Mouse (Mus musculus) heart, embryonic 15.5 days (tissue): ENCODE results near the gene Pipox. TPM values are rescaled to one million over a fixed set of nuclear protein-coding genes. Genes with fewer than 3 reads are reported as not detected.
A peak's percentile ranks its signal among the peaks of the same experiment; 100 is the strongest.

Experiments used
- ATAC-seq: fragments of 200-750 bp; cut with Nextera tagmentation; replicated peaks from 2 replicates; pipeline ENCODE4 v1.8.0; 2017; ENCODE audit warnings: low read depth, moderate TSS enrichment; ENCODE audit not compliant: insufficient number of reproducible peaks, insufficient read depth, low FRiP score
- H3K27ac ChIP-seq: fragments of 300-500 bp; sonication (generic); 2 replicates; pipeline ENCODE4 v1.5.1; 2015; ENCODE audit warnings: mild to moderate bottlenecking, inconsistent platforms
- H3K27me3 ChIP-seq: fragments of 300-500 bp; sonication (generic); 2 replicates; pipeline ENCODE4 v1.6.1; 2015; ENCODE audit warnings: inconsistent platforms
- H3K36me3 ChIP-seq: fragments of 300-500 bp; sonication (generic); 2 replicates; pipeline ENCODE4 v1.6.1; 2015; ENCODE audit warnings: mild to moderate bottlenecking, inconsistent platforms
- H3K4me1 ChIP-seq: fragments of 300-500 bp; sonication (generic); replicated peaks from 2 replicates; pipeline ENCODE4 v1.6.1; 2015; ENCODE audit warnings: inconsistent platforms
- H3K4me2 ChIP-seq: fragments of 300-500 bp; sonication (generic); 2 replicates; pipeline ENCODE4 v1.6.1; 2015; ENCODE audit warnings: inconsistent platforms, mild to moderate bottlenecking, moderate library complexity
- H3K4me3 ChIP-seq: fragments of 300-500 bp; sonication (generic); 2 replicates; pipeline ENCODE4 v1.5.1; 2015; ENCODE audit warnings: mild to moderate bottlenecking, inconsistent platforms
- H3K9ac ChIP-seq: fragments of 300-500 bp; sonication (generic); 2 replicates; pipeline ENCODE4 v1.6.1; 2015; ENCODE audit warnings: mild to moderate bottlenecking, inconsistent platforms
- H3K9me3 ChIP-seq: fragments of 300-500 bp; sonication (generic); replicated peaks from 2 replicates; pipeline ENCODE4 v1.6.1; 2016; ENCODE audit warnings: inconsistent platforms
- WGBS: fragments of 180-500 bp; shearing (Covaris S2); methylation state at CpG from one replicate; pipeline ENCODE4 v1.1.7; 2015; ENCODE audit warnings: mixed read lengths; 5-methylcytosine and 5-hydroxymethylcytosine counted together
- polyA plus RNA-seq: library from polyadenylated mRNA; unstranded; fragments of >200 nt; fragmentation: Nextera tagmentation; extraction: Ambion mirVana; gene quantifications from 2 replicates; pipeline ENCODE4 v1.2.1, GENCODE M21; 2015

Gene Pipox
- polyA plus RNA-seq, 1 experiment from 2014 or later: 3.3 TPM

DNA sequence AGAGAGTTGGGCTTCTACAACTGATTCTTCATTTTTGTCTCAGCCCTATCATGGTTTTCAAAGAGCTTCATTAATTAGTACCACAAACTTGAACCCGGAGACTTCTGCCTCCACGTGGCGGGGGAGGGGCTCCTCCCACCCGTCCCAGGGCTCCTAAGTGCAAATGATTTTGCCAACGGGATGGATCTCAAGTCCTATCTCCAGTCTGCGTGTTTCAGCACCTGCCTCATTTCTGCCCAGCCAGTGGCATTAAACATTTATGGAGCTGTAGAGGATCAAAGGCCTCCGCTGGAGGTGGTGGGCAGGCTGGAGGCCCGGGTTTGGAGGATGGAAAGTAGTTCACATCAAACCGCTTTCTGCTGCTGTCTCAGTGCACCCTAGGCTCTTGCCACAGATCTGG lies 32.8 kb upstream of the Pipox start:
- 25% methylated on average over 9 of the region's 9 CpGs for WGBS
- Histone ChIP-seq H3K27me3 (peaks cover 43% of the 10 kb centered on the region), H3K9ac (no peak overlapping the region)

DNA sequence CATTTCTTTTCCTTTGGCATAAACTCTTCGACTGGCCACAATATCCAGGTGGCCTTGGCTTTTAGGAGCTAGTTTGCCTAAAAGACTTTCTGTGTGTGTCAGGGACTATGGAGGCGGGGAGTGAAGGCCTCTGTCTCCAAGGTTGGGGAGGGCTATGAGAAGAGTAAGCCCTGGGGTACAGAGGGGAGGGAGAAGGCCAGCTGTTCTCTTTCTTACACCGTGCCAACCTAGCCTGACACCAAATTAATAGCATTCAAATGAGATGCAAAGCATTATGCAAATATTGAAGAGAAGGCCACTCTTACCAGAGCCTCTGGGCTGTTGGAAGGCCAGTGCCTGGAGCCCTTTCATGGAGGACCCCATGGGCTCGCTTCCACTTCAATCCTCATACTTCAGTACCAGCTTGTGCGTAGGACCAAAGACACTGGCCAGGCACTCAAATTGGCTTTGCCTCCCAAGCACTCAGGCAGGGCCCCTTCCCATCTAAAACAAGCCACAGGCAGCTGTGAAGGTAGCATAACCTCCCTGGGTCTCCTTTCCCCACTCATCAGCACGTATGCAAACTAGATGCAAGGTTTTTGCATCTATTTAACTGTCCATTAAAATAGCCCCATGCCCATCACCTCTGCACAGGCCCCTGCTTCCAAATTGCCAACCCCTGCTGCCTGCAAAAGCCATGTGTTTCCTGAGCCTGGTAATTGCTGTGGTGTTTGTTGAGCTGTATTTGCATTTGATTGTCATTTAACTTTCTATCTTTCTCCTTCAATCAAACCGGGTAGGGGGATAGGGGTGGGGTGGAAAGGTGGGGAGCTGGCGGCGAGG lies 32.2 kb upstream of the Pipox start:
- no peak overlapping the region for H3K9ac ChIP-seq
- ATAC-seq: no peak
- H3K27me3 ChIP-seq: peaks cover 36% of the 10 kb centered on the region

More for the DNA sequence above, 32.8 kb upstream of the Pipox start:
- Histone ChIP-seq H3K4me1 (peaks cover 12% of the 10 kb centered on the region), H3K27ac (no peak overlapping the region), H3K4me2 (no peak overlapping the region), H3K4me3 (no peak overlapping the region), H3K36me3 (no peaks in the 10 kb centered on the region), H3K9me3 (no peaks in the 10 kb centered on the region)
- ATAC-seq: no peak

GRCm38 (mm10) chr11:77923285-77923684 lies 29.4 kb upstream of the Pipox start:
- Histone ChIP-seq H3K4me1 (no peaks in the 10 kb centered on the region), H3K9me3 (no peaks in the 10 kb centered on the region), H3K27me3 (peaks cover 14% of the 10 kb centered on the region; the same call in 1 of the 2 replicates), H3K36me3 (no peaks in the 10 kb centered on the region), H3K4me2 (no peak overlapping the region), H3K27ac (no peak overlapping the region), H3K9ac (no peak overlapping the region), H3K4me3 (no peak overlapping the region)
- no peak for ATAC-seq
- WGBS: 65% methylated on average over 4 of the region's 4 CpGs

More for the DNA sequence above, 32.2 kb upstream of the Pipox start:
- H3K4me1 ChIP-seq: peaks cover 6% of the 10 kb centered on the region
- no peaks in the 10 kb centered on the region for H3K9me3 ChIP-seq
- WGBS: 39% methylated on average over 9 of the region's 9 CpGs
- no peaks in the 10 kb centered on the region for H3K36me3 ChIP-seq
- no peak overlapping the region for H3K4me2 ChIP-seq
- H3K4me3 ChIP-seq: no peak overlapping the region
- H3K27ac ChIP-seq: no peak overlapping the region

DNA sequence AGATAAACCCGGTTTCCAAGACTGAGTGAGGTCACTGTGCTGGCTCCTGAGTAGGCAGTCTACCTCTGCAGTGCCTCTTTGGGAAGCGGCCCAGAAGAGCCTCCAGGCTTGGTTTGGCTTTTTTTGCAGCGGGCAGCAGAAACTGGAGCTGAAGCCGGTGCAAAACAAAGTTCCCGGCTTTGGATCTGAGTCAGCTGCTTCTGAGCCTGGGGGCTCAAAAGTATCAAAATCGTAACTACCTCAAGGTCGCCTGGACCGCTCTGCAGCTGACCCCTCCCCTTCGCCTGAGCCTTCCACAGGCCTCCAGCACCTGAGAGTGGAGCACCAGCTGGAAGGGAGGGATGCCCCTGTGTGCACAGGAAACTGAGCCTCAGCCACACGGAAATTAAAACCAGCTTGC lies 23.3 kb upstream of the Pipox start:
- ATAC-seq: no peak
- H3K9me3 ChIP-seq: no peaks in the 10 kb centered on the region
- H3K36me3 ChIP-seq: no peaks in the 10 kb centered on the region
- H3K4me3 ChIP-seq: no peak overlapping the region
- H3K4me1 ChIP-seq: peaks cover 7% of the 10 kb centered on the region; the same call in 1 of the 2 replicates
- 45% methylated on average over 10 of the region's 10 CpGs for WGBS
- no peak overlapping the region for H3K27ac ChIP-seq
- peaks cover 45% of the 10 kb centered on the region for H3K27me3 ChIP-seq
- H3K4me2 ChIP-seq: no peak overlapping the region
- H3K9ac ChIP-seq: no peak overlapping the region

DNA sequence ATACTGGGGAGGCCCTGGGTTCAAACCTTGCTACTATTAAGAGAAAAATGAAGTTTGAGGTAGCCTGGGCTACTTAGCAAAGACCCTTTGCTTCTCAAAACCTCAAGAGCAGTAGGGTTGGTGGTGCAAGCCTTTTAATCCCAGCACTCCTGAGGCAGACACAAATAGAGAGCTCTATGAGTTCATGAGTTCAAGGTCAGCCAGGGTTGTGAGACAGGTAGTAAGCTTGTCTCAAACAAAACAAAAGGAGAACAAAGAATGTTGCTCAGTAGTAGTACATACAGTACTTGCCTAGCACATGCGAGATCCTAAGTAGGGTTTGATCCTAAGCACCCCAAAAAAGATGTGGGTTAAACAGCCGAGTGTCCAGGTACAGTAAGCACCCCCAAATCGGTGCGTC lies 22.8 kb upstream of the Pipox start:
- no peak for ATAC-seq
- peaks cover 45% of the 10 kb centered on the region for H3K27me3 ChIP-seq
- H3K4me1 ChIP-seq: peaks cover 7% of the 10 kb centered on the region; the same call in 1 of the 2 replicates
- no peak overlapping the region for H3K27ac ChIP-seq
- no peak overlapping the region for H3K4me3 ChIP-seq
- no peak overlapping the region for H3K9ac ChIP-seq
- no peaks in the 10 kb centered on the region for H3K9me3 ChIP-seq
- WGBS: 61% methylated on average over 4 of the region's 4 CpGs
- no peaks in the 10 kb centered on the region for H3K36me3 ChIP-seq
- H3K4me2 ChIP-seq: no peak overlapping the region

- Histone ChIP-seq H3K36me3 (no peaks in the 10 kb centered on the region), H3K27me3 (peaks cover 50% of the 10 kb centered on the region), H3K4me2 (0 out of 2 replicates have a peak overlapping the region, but pooled peaks have one; percentile 5), H3K4me3 (no peak overlapping the region), H3K9ac (no peak overlapping the region), H3K27ac (no peak overlapping the region), H3K9me3 (no peaks in the 10 kb centered on the region), H3K4me1 (peaks cover 7% of the 10 kb centered on the region; the same call in 1 of the 2 replicates)
- WGBS: 8% methylated on average over 32 of the region's 32 CpGs
- no peak for ATAC-seq
Observed at GRCm38 (mm10) chr11:77914598-77915260, 20.8 kb upstream of the Pipox start.

DNA sequence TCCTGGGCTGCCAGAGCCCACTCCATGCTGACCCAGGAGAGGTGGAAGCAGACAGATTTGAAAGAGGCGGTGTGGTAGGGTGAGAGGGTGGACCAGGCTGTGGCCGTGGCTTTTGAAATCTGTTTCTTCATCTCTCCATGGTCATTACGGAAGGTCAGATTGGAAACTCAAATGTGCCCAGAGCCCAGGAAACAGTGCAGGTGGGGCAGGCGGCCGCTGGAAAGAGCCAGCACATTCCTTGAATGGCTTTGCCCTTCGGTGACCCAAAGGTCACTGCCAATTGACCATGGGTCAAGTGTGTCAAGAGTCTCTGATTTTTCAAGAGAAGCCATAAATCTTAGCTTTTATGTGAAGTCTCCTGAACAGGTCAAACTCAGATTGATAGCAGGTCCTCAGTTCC lies 19.6 kb upstream of the Pipox start:
- no peak for ATAC-seq
- Histone ChIP-seq H3K9ac (no peak overlapping the region), H3K9me3 (no peaks in the 10 kb centered on the region), H3K4me1 (peaks cover 7% of the 10 kb centered on the region; the same call in 1 of the 2 replicates), H3K27ac (no peak overlapping the region), H3K36me3 (no peaks in the 10 kb centered on the region), H3K4me3 (no peak overlapping the region), H3K4me2 (no peak overlapping the region), H3K27me3 (peaks cover 53% of the 10 kb centered on the region)
- 62% methylated on average over 6 of the region's 6 CpGs for WGBS

- H3K36me3 ChIP-seq: no peaks in the 10 kb centered on the region
- 19% methylated on average over 6 of the region's 6 CpGs for WGBS
- no peak overlapping the region for H3K4me2 ChIP-seq
- no peak overlapping the region for H3K27ac ChIP-seq
- H3K27me3 ChIP-seq: peaks cover 39% of the 10 kb centered on the region
- no peak overlapping the region for H3K9ac ChIP-seq
- ATAC-seq: no peak
- H3K4me3 ChIP-seq: no peak overlapping the region
- 0 out of 2 replicates have a peak, but pooled peaks cover 3% of the 10 kb centered on the region for H3K4me1 ChIP-seq
- H3K9me3 ChIP-seq: no peaks in the 10 kb centered on the region
Observed at GRCm38 (mm10) chr11:77909776-77910175, 15.9 kb upstream of the Pipox start.

GRCm38 (mm10) chr11:77909376-77909775 lies 15.5 kb upstream of the Pipox start:
- ATAC-seq: no peak
- no peak overlapping the region for H3K27ac ChIP-seq
- no peaks in the 10 kb centered on the region for H3K36me3 ChIP-seq
- H3K4me1 ChIP-seq: no peaks in the 10 kb centered on the region
- no peak overlapping the region for H3K4me3 ChIP-seq
- H3K9ac ChIP-seq: no peak overlapping the region
- H3K4me2 ChIP-seq: no peak overlapping the region
- WGBS: 28% methylated on average over 5 of the region's 5 CpGs
- peaks cover 35% of the 10 kb centered on the region for H3K27me3 ChIP-seq
- H3K9me3 ChIP-seq: no peaks in the 10 kb centered on the region

GRCm38 (mm10) chr11:77908468-77908867 lies 14.6 kb upstream of the Pipox start:
- H3K9me3 ChIP-seq: no peaks in the 10 kb centered on the region
- no peak overlapping the region for H3K27ac ChIP-seq
- H3K36me3 ChIP-seq: no peaks in the 10 kb centered on the region
- no peak overlapping the region for H3K4me3 ChIP-seq
- no peak overlapping the region for H3K4me2 ChIP-seq
- WGBS: 40% methylated on average over 4 of the region's 4 CpGs
- no peak overlapping the region for H3K9ac ChIP-seq
- H3K4me1 ChIP-seq: 0 out of 2 replicates have a peak, but pooled peaks cover 5% of the 10 kb centered on the region
- H3K27me3 ChIP-seq: peaks cover 26% of the 10 kb centered on the region
- no peak for ATAC-seq

DNA sequence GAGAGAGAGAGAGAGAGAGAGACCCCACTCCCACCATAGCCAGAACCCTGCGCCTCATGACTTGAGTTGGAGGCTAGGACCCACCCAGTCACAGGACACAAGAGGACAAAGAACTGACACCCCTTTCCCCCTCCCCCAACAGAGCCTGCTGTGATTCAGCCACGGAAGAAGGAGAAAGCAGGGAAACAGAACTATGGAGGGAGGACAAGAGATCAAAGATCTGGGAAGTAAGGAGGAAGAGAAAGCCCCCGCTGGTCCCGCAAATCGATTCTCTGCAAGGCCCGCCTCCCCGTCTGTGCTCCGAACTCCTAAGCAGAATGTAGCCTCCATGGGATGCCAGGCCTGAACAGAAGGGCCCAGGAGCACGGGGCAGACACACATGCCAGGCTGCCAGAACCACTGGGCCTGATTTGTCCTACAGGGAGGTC lies 12.9 kb upstream of the Pipox start:
- Histone ChIP-seq H3K36me3 (no peaks in the 10 kb centered on the region), H3K4me2 (no peak overlapping the region), H3K27me3 (peaks cover 20% of the 10 kb centered on the region), H3K4me1 (0 out of 2 replicates have a peak, but pooled peaks cover 5% of the 10 kb centered on the region), H3K9ac (no peak overlapping the region), H3K4me3 (no peak overlapping the region), H3K27ac (no peak overlapping the region), H3K9me3 (no peaks in the 10 kb centered on the region)
- ATAC-seq: no peak
- WGBS: 16% methylated on average over 9 of the region's 9 CpGs
